Mouse (Mus musculus) frontal cortex, postnatal 10 days (tissue): ENCODE results near the gene C1qtnf1.

Experiments used
- DNase-seq, 2 experiments: peaks; one replicate each; pipeline ENCODE4 v3.0.0; 2022; ENCODE audit warnings: low spot score in 2 of 2, mixed read lengths in 1 of 2

The C1qtnf1 gene

GRCm38 (mm10) chr11:118410479-118410878, 17.5 kb upstream of the C1qtnf1 start:
- no peak for DNase-seq

GRCm38 (mm10) chr11:118411271-118411670, 16.7 kb upstream of the C1qtnf1 start:
- no peak for DNase-seq

- no peak for DNase-seq
Observed at GRCm38 (mm10) chr11:118412601-118413000, 15.4 kb upstream of the C1qtnf1 start.

GRCm38 (mm10) chr11:118413055-118413454, 14.9 kb upstream of the C1qtnf1 start:
- DNase-seq = no peak

- no peak for DNase-seq
Observed at GRCm38 (mm10) chr11:118414270-118414669, 13.7 kb upstream of the C1qtnf1 start.

- no peak for DNase-seq
Observed at GRCm38 (mm10) chr11:118415630-118416029, 12.4 kb upstream of the C1qtnf1 start.

- no peak for DNase-seq
Observed at GRCm38 (mm10) chr11:118416046-118416445, 12.0 kb upstream of the C1qtnf1 start.

GRCm38 (mm10) chr11:118417496-118417895, 10.5 kb upstream of the C1qtnf1 start:
- no peak for DNase-seq

GRCm38 (mm10) chr11:118418442-118418833, 9.6 kb upstream of the C1qtnf1 start:
- DNase-seq = no peak

- peak; percentile 98 for DNase-seq
Observed at GRCm38 (mm10) chr11:118418834-118419504, 9.0 kb upstream of the C1qtnf1 start, which contains the start of gene Cant1. Cant1 (minus strand) TSS chr11:118419086.

- no peak for DNase-seq
Observed at GRCm38 (mm10) chr11:118420261-118420660, 7.7 kb upstream of the C1qtnf1 start.

GRCm38 (mm10) chr11:118423266-118423971, 4.6 kb upstream of the C1qtnf1 start:
- peak; percentile 68 to 70 for DNase-seq

- DNase-seq = no peak
Observed at GRCm38 (mm10) chr11:118424621-118425335, 3.2 kb upstream of the C1qtnf1 start.

GRCm38 (mm10) chr11:118426765-118427164, 1.2 kb upstream of the C1qtnf1 start:
- no peak for DNase-seq

GRCm38 (mm10) chr11:118427266-118427779, 680 bp upstream of the C1qtnf1 start:
- no peak for DNase-seq

GRCm38 (mm10) chr11:118428460-118428868, 461 bp downstream of the C1qtnf1 start:
- DNase-seq = no peak

GRCm38 (mm10) chr11:118428944-118429709, 1.1 kb downstream of the C1qtnf1 start:
- DNase-seq = no peak

GRCm38 (mm10) chr11:118430291-118430885, 2.4 kb downstream of the C1qtnf1 start:
- no peak for DNase-seq

GRCm38 (mm10) chr11:118431100-118431948, 3.3 kb downstream of the C1qtnf1 start:
- no peak for DNase-seq

- DNase-seq = no peak
Observed at GRCm38 (mm10) chr11:118433398-118433868, 5.4 kb downstream of the C1qtnf1 start.
